ENCODE assay signal across 26 mouse cellular contexts in the genomic region with DNA sequence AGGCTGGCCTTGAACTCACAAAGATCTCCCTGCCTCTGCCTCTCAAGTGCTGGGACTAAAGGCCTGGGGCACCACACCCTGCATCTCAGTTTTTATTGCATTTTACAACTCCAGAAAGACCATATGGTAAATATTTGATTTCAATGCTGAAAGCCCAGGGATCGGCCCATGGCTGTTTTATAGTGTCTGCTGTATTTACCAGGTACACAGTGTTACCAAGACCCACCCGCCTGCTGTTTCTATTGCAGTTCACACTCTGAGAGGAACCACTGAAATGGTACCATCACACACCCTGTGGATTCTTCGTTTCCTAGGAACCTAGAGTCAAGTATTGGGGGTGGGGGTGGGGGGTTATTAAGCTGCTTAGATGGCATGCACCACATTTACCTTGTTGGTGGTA.
"Had no signal": no experiment of that assay in that cellular context is flagged by ENCODE, and none has a peak within 500 bp of the region (broad histone marks: within the 10 kb centered on the region; RNA-seq: fewer than 3 reads in every experiment).

No protein-coding gene starts in this region.

- DNase-seq: gastrocnemius, adult 2 months; gastrocnemius, postnatal 10 days; gastrocnemius, postnatal 25 days; heart, adult 2 months; heart, postnatal 4 days; kidney, adult 18-20 months; kidney, adult 8-10 months; kidney, postnatal 10 days; kidney, postnatal 36 days; liver; liver, embryonic 13.5 days; liver, postnatal 0 days had no signal

- H3K4me2 ChIP-seq: heart, embryonic 11.5 days; heart, embryonic 13.5 days; heart, embryonic 15.5 days; hindbrain, embryonic 12.5 days; hindbrain, embryonic 14.5 days; limb, embryonic 12.5 days; liver, embryonic 11.5 days; liver, embryonic 13.5 days; liver, embryonic 15.5 days had no signal

- H3K9ac ChIP-seq: heart, embryonic 13.5 days; heart, embryonic 15.5 days; hindbrain, embryonic 12.5 days; hindbrain, embryonic 14.5 days; limb, embryonic 12.5 days; liver, embryonic 13.5 days; liver, embryonic 15.5 days; liver, postnatal 0 days had no signal

- ATAC-seq: hindbrain, embryonic 16.5 days; inflammation-experienced regulatory T-cells, adult 6 months; liver, postnatal 0 days had no signal

- H3K4me1 ChIP-seq: heart, embryonic 15.5 days; hindbrain, embryonic 10.5 days; hindbrain, embryonic 12.5 days; limb, embryonic 10.5 days; limb, embryonic 12.5 days; liver, embryonic 13.5 days; liver, embryonic 15.5 days had no signal

- H3K27me3 ChIP-seq: heart, embryonic 13.5 days; heart, embryonic 15.5 days; hindbrain, embryonic 12.5 days; limb, embryonic 12.5 days; liver, embryonic 13.5 days; liver, embryonic 15.5 days had no signal

- H3K9me3 ChIP-seq: heart, embryonic 13.5 days; heart, embryonic 15.5 days; hindbrain, embryonic 12.5 days; limb, embryonic 10.5 days; liver, embryonic 13.5 days; liver, embryonic 15.5 days had no signal

- H3K36me3 ChIP-seq: heart, embryonic 13.5 days; heart, embryonic 15.5 days; hindbrain, embryonic 10.5 days; hindbrain, embryonic 12.5 days; limb, embryonic 10.5 days; limb, embryonic 12.5 days; liver, embryonic 13.5 days; liver, embryonic 15.5 days had no signal

- H3K4me3 ChIP-seq: gastrocnemius, adult 2 months; heart, adult 2 months; heart, embryonic 13.5 days; heart, embryonic 15.5 days; hindbrain, embryonic 10.5 days; hindbrain, embryonic 12.5 days; layer of hippocampus, adult 2 months; left cerebral cortex, adult 2 months; limb, embryonic 10.5 days; limb, embryonic 12.5 days; liver, embryonic 13.5 days; liver, embryonic 15.5 days had no signal

- H3K27ac ChIP-seq: gastrocnemius, adult 2 months; heart, adult 2 months; heart, embryonic 13.5 days; heart, embryonic 15.5 days; hindbrain, embryonic 10.5 days; hindbrain, embryonic 12.5 days; hindbrain, embryonic 14.5 days; layer of hippocampus, adult 2 months; left cerebral cortex, adult 2 months; limb, embryonic 10.5 days; limb, embryonic 12.5 days; liver, embryonic 13.5 days; liver, embryonic 15.5 days had no signal
